Mouse (Mus musculus): ENCODE data around the gene C2cd4b. TPM values are rescaled to one million over a fixed set of nuclear protein-coding genes. Genes with fewer than 3 reads are reported as not detected.

Gene C2cd4b
- polyA plus RNA-seq, 1 experiment from 2014 or later = not detected

GRCm38 (mm10) chr9:67793501-67793900 is 34.3 kb downstream of the C2cd4b start:
- WGBS (ENCODE audit: missing documents) = 21% methylated on average over 6 of the region's 6 CpGs
- H3K27ac ChIP-seq = no peak overlapping the region

GRCm38 (mm10) chr9:67794216-67794615 is 35.0 kb downstream of the C2cd4b start:
- H3K27ac ChIP-seq = no peak overlapping the region
- no peaks in the 10 kb centered on the region for H3K36me3 ChIP-seq (ENCODE audit: inconsistent target)
- no peaks in the 10 kb centered on the region for H3K79me2 ChIP-seq (ENCODE audit: inconsistent target)
- H3K4me3 ChIP-seq (ENCODE audit: inconsistent target) = no peak overlapping the region
- 71% methylated on average over 1 of the region's 1 CpGs for WGBS (ENCODE audit: missing documents)

More at GRCm38 (mm10) chr9:67793501-67793900, 34.3 kb downstream of the C2cd4b start:
- no peaks in the 10 kb centered on the region for H3K79me2 ChIP-seq (ENCODE audit: inconsistent target)
- no peak overlapping the region for H3K4me3 ChIP-seq (ENCODE audit: inconsistent target)
- no peaks in the 10 kb centered on the region for H3K36me3 ChIP-seq (ENCODE audit: inconsistent target)

- 91% methylated on average over 4 of the region's 4 CpGs for WGBS (ENCODE audit: missing documents)
- Histone ChIP-seq H3K36me3 (ENCODE audit: inconsistent target) (no peaks in the 10 kb centered on the region), H3K27ac (no peak overlapping the region), H3K79me2 (ENCODE audit: inconsistent target) (no peaks in the 10 kb centered on the region), H3K4me3 (ENCODE audit: inconsistent target) (no peak overlapping the region)
Measured at GRCm38 (mm10) chr9:67794668-67795067, 35.4 kb downstream of the C2cd4b start.

GRCm38 (mm10) chr9:67795205-67795675 is 36.0 kb downstream of the C2cd4b start:
- no peak overlapping the region for H3K27ac ChIP-seq
- no peaks in the 10 kb centered on the region for H3K36me3 ChIP-seq (ENCODE audit: inconsistent target)
- H3K79me2 ChIP-seq (ENCODE audit: inconsistent target) = no peaks in the 10 kb centered on the region
- H3K4me3 ChIP-seq (ENCODE audit: inconsistent target) = no peak overlapping the region
- WGBS (ENCODE audit: missing documents) = 91% methylated on average over 14 of the region's 14 CpGs

- H3K27ac ChIP-seq = no peak overlapping the region
- no peaks in the 10 kb centered on the region for H3K79me2 ChIP-seq (ENCODE audit: inconsistent target)
- no peak overlapping the region for H3K4me3 ChIP-seq (ENCODE audit: inconsistent target)
- H3K36me3 ChIP-seq (ENCODE audit: inconsistent target) = no peaks in the 10 kb centered on the region
- 53% methylated on average over 14 of the region's 14 CpGs for WGBS (ENCODE audit: missing documents)
Measured at GRCm38 (mm10) chr9:67799078-67799819, 40.0 kb downstream of the C2cd4b start.

GRCm38 (mm10) chr9:67802241-67802640 is 43.0 kb downstream of the C2cd4b start:
- H3K79me2 ChIP-seq (ENCODE audit: inconsistent target) = no peaks in the 10 kb centered on the region
- H3K27ac ChIP-seq = no peak overlapping the region
- no peaks in the 10 kb centered on the region for H3K36me3 ChIP-seq (ENCODE audit: inconsistent target)
- H3K4me3 ChIP-seq (ENCODE audit: inconsistent target) = no peak overlapping the region
- WGBS (ENCODE audit: missing documents) = 37% methylated on average over 6 of the region's 6 CpGs

GRCm38 (mm10) chr9:67807000-67807399 is 47.8 kb downstream of the C2cd4b start:
- no peak overlapping the region for H3K4me3 ChIP-seq (ENCODE audit: inconsistent target)
- H3K79me2 ChIP-seq (ENCODE audit: inconsistent target) = no peaks in the 10 kb centered on the region
- WGBS (ENCODE audit: missing documents) = 86% methylated on average over 5 of the region's 5 CpGs
- no peak overlapping the region for H3K27ac ChIP-seq
- H3K36me3 ChIP-seq (ENCODE audit: inconsistent target) = no peaks in the 10 kb centered on the region

- no peak overlapping the region for H3K27ac ChIP-seq
- no peaks in the 10 kb centered on the region for H3K79me2 ChIP-seq (ENCODE audit: inconsistent target)
- no peaks in the 10 kb centered on the region for H3K36me3 ChIP-seq (ENCODE audit: inconsistent target)
- no peak overlapping the region for H3K4me3 ChIP-seq (ENCODE audit: inconsistent target)
- 77% methylated on average over 4 of the region's 6 CpGs for WGBS (ENCODE audit: missing documents)
Measured at GRCm38 (mm10) chr9:67810527-67810926, 51.3 kb downstream of the C2cd4b start.

Other genes starting within 250 kb of the C2cd4b start
- gene Tln2, start 199.7 kb upstream of the C2cd4b start, polyA plus RNA-seq (2018) = 0.05 to 0.22 TPM (median 0.11 TPM) in 3 replicates
- not detected in 3 replicates for gene C2cd4a, start 72.9 kb downstream of the C2cd4b start, polyA plus RNA-seq (2018)
- 26.6 to 52.6 TPM (median 28.0 TPM) in 3 replicates for gene Vps13c, start 81.0 kb downstream of the C2cd4b start, polyA plus RNA-seq (2018)